Mouse (Mus musculus): ENCODE measurements around the gene Rnf103. TPM values are rescaled to one million over a fixed set of nuclear protein-coding genes. Genes with fewer than 3 reads are reported as not detected.

Gene Rnf103
- total RNA-seq (2023), result 19.9 and 24.9 TPM in 2 replicates

GRCm38 (mm10) chr6:71493675-71494340 is at the start of gene Rnf103:
Rnf103 (plus strand) TSS chr6:71493894.

GRCm38 (mm10) chr6:71543686-71544499 is 50.2 kb downstream of the Rnf103 start, which contains the start of gene Chmp3:
Chmp3 (plus strand) TSS chr6:71543797.

Other genes starting within 250 kb of the Rnf103 start
- 25.8 and 28.8 TPM in 2 replicates for gene Krcc1, start 222.2 kb upstream of the Rnf103 start, total RNA-seq (2023)
- gene Smyd1, start 171.7 kb upstream of the Rnf103 start, total RNA-seq (2023), result 0.25 TPM in 1 of 2 replicates, not detected in the other
- 0.32 TPM in 1 of 2 replicates, not detected in the other for gene Cd8b1, start 171.1 kb upstream of the Rnf103 start, total RNA-seq (2023)
- not detected in 2 replicates for gene Cd8a, start 120.5 kb upstream of the Rnf103 start, total RNA-seq (2023)
- 41.3 and 59.6 TPM in 2 replicates for gene Rmnd5a, start 53.3 kb upstream of the Rnf103 start, total RNA-seq (2023)
- gene Chmp3, start 49.9 kb downstream of the Rnf103 start, total RNA-seq (2023), result 51.9 and 59.0 TPM in 2 replicates
- 53.8 and 73.9 TPM in 2 replicates for gene Kdm3a, start 139.1 kb downstream of the Rnf103 start, total RNA-seq (2023)
- 0.11 TPM in 1 of 2 replicates, not detected in the other for gene Reep1, start 213.7 kb downstream of the Rnf103 start, total RNA-seq (2023)

All from neutrophil, adult 65 days (primary cell).